8 mouse cellular contexts compared by ENCODE assay signal in genomic region chr19:32756900-32757725, GRCm38 (mm10). TPM values are rescaled to one million over a fixed set of nuclear protein-coding genes. Genes with fewer than 3 reads are reported as not detected.
A peak's percentile ranks its signal among the peaks of the same experiment; 100 is the strongest.
DNase-seq lines count a peak whose midpoint lies in the region; ATAC-seq lines count a peak whose summit lies in the region.

TSS of gene Pten (plus strand) at chr19:32757497.

- H3K27ac ChIP-seq in hindbrain, embryonic 13.5 days, result peak within 1 kb of the TSS; percentile 99

- H3K4me3 ChIP-seq in hindbrain, embryonic 13.5 days, result peak within 1 kb of the TSS; percentile 95

- H3K36me3 ChIP-seq in hindbrain, embryonic 13.5 days, result no peaks in the 10 kb centered on the region

- peak; percentile 93 for ATAC-seq in hindbrain, embryonic 13.5 days (ENCODE audit: low FRiP score)

- peaks cover 4% of the 10 kb centered on the region; the same call in 1 of the 2 replicates for H3K27me3 ChIP-seq in hindbrain, embryonic 13.5 days

- H3K4me2 ChIP-seq in hindbrain, embryonic 13.5 days, result peak within 1 kb of the TSS; percentile 95

- H3K9ac ChIP-seq in hindbrain, embryonic 13.5 days, result peak within 1 kb of the TSS; percentile 99

- under 1% methylated on average over 75 of the region's 77 CpGs for WGBS in hindbrain, embryonic 13.5 days

- no peaks in the 10 kb centered on the region for H3K9me3 ChIP-seq in hindbrain, embryonic 13.5 days

- peaks cover 35% of the 10 kb centered on the region for H3K4me1 ChIP-seq in hindbrain, embryonic 13.5 days (replicated peaks)

- peak; percentile 94 for DNase-seq in T-cell, adult 2 months (ENCODE audit: low spot score)
- peak; percentile 99 for DNase-seq in cerebellum, postnatal 25 days
- peak; percentile 97 to 98 for DNase-seq in frontal cortex, postnatal 25 days (ENCODE audit: low spot score in 2 of 2)
- peak; percentile 98 to 100 for DNase-seq in layer of hippocampus, postnatal 36 days
- peak; percentile 95 for DNase-seq in lung, postnatal 25 days (ENCODE audit: low spot score)
- DNase-seq in retina, adult 2 months (ENCODE audit: low read depth, low spot score), result peak; percentile 92
- peak; percentile 99 for DNase-seq in thymus, postnatal 25 days

RNA-seq across cellular contexts. Expression of gene Pten, which starts in this region (rescaled TPM):
- polyA plus RNA-seq in hindbrain, embryonic 13.5 days (2015; fragmentation: Nextera tagmentation; extraction: Ambion mirVana), result 11.1 and 12.4 TPM in 2 replicates
- total RNA-seq in layer of hippocampus, postnatal 36 days (2021), result 100 to 1,000 TPM; 120 to 127 TPM

Comparison
In these comparisons a context has a peak if more than half of its experiments do, and no peak if none do; other contexts are left out.
1. Peak in every context shown above with its lines: DNase-seq, ATAC-seq, H3K4me3 ChIP-seq and H3K27ac ChIP-seq.